Mouse (Mus musculus): ENCODE results near the gene Rusc2.

DNA sequence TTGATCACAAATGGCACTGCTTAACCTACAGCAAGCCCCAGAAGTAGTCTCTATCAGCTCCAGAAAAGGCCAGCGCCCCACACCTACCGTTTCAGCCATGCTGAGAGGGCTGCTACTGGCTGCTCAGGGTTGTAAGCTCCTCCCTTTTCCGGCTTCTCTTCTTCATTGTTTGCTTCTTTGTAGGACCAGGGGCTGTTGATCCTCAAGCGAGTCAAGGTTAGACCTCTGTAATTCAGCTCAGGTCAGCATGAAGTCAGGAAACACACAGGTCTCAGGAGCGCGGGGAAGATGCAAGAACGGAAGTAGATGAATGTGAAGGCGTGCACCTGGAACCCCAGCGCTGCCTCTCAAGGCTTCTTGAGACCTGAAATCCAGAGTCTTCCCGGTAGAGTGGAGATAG, 22.9 kb downstream of the Rusc2 start:
- TF ChIP-seq ZNF384 (IDR thresholded peaks at IDR 0.05; ENCODE audit: low read depth, low read length) (no peak), ZC3H11A (IDR thresholded peaks at IDR 0.05; ENCODE audit: borderline replicate concordance, low read depth, low read length) (no peak), CHD2 (IDR thresholded peaks at IDR 0.05; ENCODE audit: low read depth, low read length) (no peak), HCFC1 (IDR thresholded peaks at IDR 0.05; ENCODE audit: borderline replicate concordance, insufficient read depth, low read length) (no peak), MAFK (IDR thresholded peaks at IDR 0.05; ENCODE audit: insufficient read depth, low read depth, low read length) (no peak)
